Comparison of ENCODE assay signal across 7 mouse cellular contexts in genomic region chr12:32637400-32638100, GRCm38 (mm10).
DNase-seq lines count a peak whose midpoint lies in the region; ATAC-seq and TF ChIP-seq lines count a peak whose summit lies in the region.

No protein-coding gene starts in this region.

- peak; percentile 1 for DNase-seq in liver, embryonic 13.5 days
- no peak for DNase-seq in Patski (ENCODE audit: low read depth, low spot score)
- DNase-seq in embryo, embryonic 10.5 days (ENCODE audit: low spot score): peak; percentile 87
- DNase-seq in hindlimb bud, embryonic 11.5 days (ENCODE audit: extremely low spot score, low read depth, low spot score): peak; percentile 79
- DNase-seq in spleen, adult 12 weeks (ENCODE audit: low spot score): no peak

- H3K4me3 ChIP-seq in liver, embryonic 13.5 days (replicated peaks): no peak overlapping the region
- H3K4me3 ChIP-seq in liver, embryonic 12.5 days: no peak overlapping the region
- H3K4me3 ChIP-seq in midbrain, embryonic 13.5 days (replicated peaks): no peak overlapping the region

- H3K9ac ChIP-seq in liver, embryonic 13.5 days: no peak overlapping the region
- H3K9ac ChIP-seq in liver, embryonic 12.5 days: no peak overlapping the region
- H3K9ac ChIP-seq in midbrain, embryonic 13.5 days (replicated peaks): no peak overlapping the region

- H3K9me3 ChIP-seq in liver, embryonic 13.5 days (replicated peaks): no peaks in the 10 kb centered on the region
- H3K9me3 ChIP-seq in liver, embryonic 12.5 days (replicated peaks): no peaks in the 10 kb centered on the region
- no peaks in the 10 kb centered on the region for H3K9me3 ChIP-seq in midbrain, embryonic 13.5 days

- H3K27me3 ChIP-seq in liver, embryonic 13.5 days: no peaks in the 10 kb centered on the region
- H3K27me3 ChIP-seq in liver, embryonic 12.5 days (replicated peaks): no peaks in the 10 kb centered on the region
- H3K27me3 ChIP-seq in Patski: no peaks in the 10 kb centered on the region
- 0 out of 2 replicates have a peak, but pooled peaks cover 10% of the 10 kb centered on the region for H3K27me3 ChIP-seq in midbrain, embryonic 13.5 days

- no peaks in the 10 kb centered on the region for H3K36me3 ChIP-seq in liver, embryonic 13.5 days
- H3K36me3 ChIP-seq in liver, embryonic 12.5 days: no peaks in the 10 kb centered on the region
- H3K36me3 ChIP-seq in midbrain, embryonic 13.5 days: no peaks in the 10 kb centered on the region

- no peak for ATAC-seq in liver, embryonic 13.5 days (ENCODE audit: low read depth)
- no peak for ATAC-seq in liver, embryonic 12.5 days
- no peak for ATAC-seq in Patski
- peak; percentile 86 for ATAC-seq in midbrain, embryonic 13.5 days

- in situ Hi-C loops in Patski (cut with MboI; ENCODE audit: low pct_unique_long_range_greater_than_20kb): loop anchor here (5.0 kb wide), 3 partner anchors 190 to 375 kb away; no protein-coding TSS in a partner anchor

- H3K4me1 ChIP-seq in liver, embryonic 13.5 days (replicated peaks): no peaks in the 10 kb centered on the region
- no peaks in the 10 kb centered on the region for H3K4me1 ChIP-seq in liver, embryonic 12.5 days
- no peaks in the 10 kb centered on the region for H3K4me1 ChIP-seq in midbrain, embryonic 13.5 days (replicated peaks)

- POLR2A ChIA-PET in Patski (lab: Charles Lee): no interaction called here

- TF ChIP-seq CTCF in Patski (IDR thresholded peaks at IDR 0.05): peak; percentile 62

- 3% methylated on average over 8 of the region's 8 CpGs for WGBS in liver, embryonic 13.5 days (ENCODE audit: insufficient replicate concordance)
- WGBS in liver, embryonic 12.5 days (ENCODE audit: insufficient replicate concordance): 5% methylated on average over 8 of the region's 8 CpGs
- under 1% methylated on average over 8 of the region's 8 CpGs for WGBS in midbrain, embryonic 13.5 days

- no peak overlapping the region for H3K27ac ChIP-seq in liver, embryonic 13.5 days
- no peak overlapping the region for H3K27ac ChIP-seq in liver, embryonic 12.5 days
- no peak overlapping the region for H3K27ac ChIP-seq in midbrain, embryonic 13.5 days

- CTCF ChIA-PET in Patski (lab: Charles Lee): interaction anchor here (1.1 kb wide), 2 partner anchors 13 to 261 kb away, joined by 3 read pairs; no protein-coding TSS in a partner anchor

- no peak overlapping the region for H3K4me2 ChIP-seq in liver, embryonic 13.5 days
- H3K4me2 ChIP-seq in liver, embryonic 12.5 days: no peak overlapping the region
- no peak overlapping the region for H3K4me2 ChIP-seq in midbrain, embryonic 13.5 days (replicated peaks)

Comparison
In these comparisons a context has a peak if more than half of its experiments do, and no peak if none do; other contexts are left out.
1. DNase-seq: peak in liver, embryonic 13.5 days (single experiment), embryo, embryonic 10.5 days (single experiment) and hindlimb bud, embryonic 11.5 days (single experiment); none in Patski (single experiment) and spleen, adult 12 weeks (single experiment).